In the genomic region with DNA sequence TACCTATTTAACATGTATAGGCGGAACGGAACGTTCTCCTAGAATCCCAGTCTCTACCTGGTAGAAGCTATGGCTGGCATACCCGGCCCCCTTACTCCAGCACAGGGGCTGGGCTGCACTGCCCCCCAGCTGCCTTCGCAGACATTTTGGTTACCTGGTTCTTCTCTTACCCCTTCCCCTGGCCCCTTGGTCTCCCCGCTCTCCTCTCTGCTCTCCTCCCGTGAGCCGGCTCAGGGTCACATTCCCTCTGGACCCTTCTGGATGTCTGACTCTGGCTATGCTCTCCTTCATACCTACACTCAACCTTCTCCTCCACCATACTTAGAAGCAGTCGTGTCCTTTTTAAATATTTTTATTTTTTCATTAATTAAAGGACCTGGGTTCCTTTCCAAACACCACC, we compare ENCODE assay signal across 8 mouse cellular contexts. TPM values are rescaled to one million over a fixed set of nuclear protein-coding genes. Genes with fewer than 3 reads are reported as not detected.
DNase-seq lines count a peak whose midpoint lies in the region; ATAC-seq and TF ChIP-seq lines count a peak whose summit lies in the region.

No protein-coding gene starts in this region.

- no peaks in the 10 kb centered on the region for H3K27me3 ChIP-seq in embryonic facial prominence, embryonic 13.5 days
- no peaks in the 10 kb centered on the region for H3K27me3 ChIP-seq in kidney, adult 2 months (replicated peaks; ENCODE audit: control insufficient read depth, insufficient read depth, low read length)
- no peaks in the 10 kb centered on the region for H3K27me3 ChIP-seq in limb, embryonic 13.5 days
- H3K27me3 ChIP-seq in midbrain, embryonic 11.5 days (ENCODE audit: control insufficient read depth, insufficient read depth, low read length): no peaks in the 10 kb centered on the region

- peak overlapping the region; percentile 64 for H3K9ac ChIP-seq in embryonic facial prominence, embryonic 13.5 days
- H3K9ac ChIP-seq in limb, embryonic 13.5 days: peak overlapping the region; percentile 67
- H3K9ac ChIP-seq in midbrain, embryonic 11.5 days (ENCODE audit: low read length): peak overlapping the region; percentile 71

- H3K27ac ChIP-seq in embryonic facial prominence, embryonic 13.5 days: peak overlapping the region; percentile 48
- H3K27ac ChIP-seq in kidney, adult 2 months (ENCODE audit: insufficient read depth, low read depth, low read length): peak overlapping the region; percentile 68
- peak overlapping the region; percentile 67 for H3K27ac ChIP-seq in limb, embryonic 13.5 days
- no peak overlapping the region for H3K27ac ChIP-seq in midbrain, embryonic 11.5 days (ENCODE audit: low read depth, low read length)

- TF ChIP-seq CTCF in kidney, adult 2 months (conservative IDR thresholded peaks at IDR 0.05; ENCODE audit: insufficient read depth, insufficient read length, low read depth, low read length): 0 out of 2 replicates have a peak, but pooled peaks have one; percentile 21

- peak overlapping the region; percentile 95 for H3K4me3 ChIP-seq in embryonic facial prominence, embryonic 13.5 days
- peak overlapping the region; percentile 59 for H3K4me3 ChIP-seq in kidney, adult 2 months (ENCODE audit: insufficient read depth, low read depth, low read length)
- peak overlapping the region; percentile 93 for H3K4me3 ChIP-seq in limb, embryonic 13.5 days
- H3K4me3 ChIP-seq in midbrain, embryonic 11.5 days (ENCODE audit: low read depth, low read length): peak overlapping the region; percentile 85

- no peak for TF ChIP-seq POLR2A in kidney, adult 2 months (IDR thresholded peaks at IDR 0.05; ENCODE audit: low read depth, low read length)

- peak; percentile 50 for DNase-seq in layer of hippocampus, adult 11-12 months (ENCODE audit: low spot score)
- no peak for DNase-seq in layer of hippocampus, adult 9-10 months (ENCODE audit: low spot score)
- peak; percentile 24 for DNase-seq in heart, adult 8-10 months (ENCODE audit: low spot score)
- DNase-seq in kidney, adult 2 months: peak; percentile 42
- DNase-seq in midbrain, embryonic 11.5 days (ENCODE audit: low spot score, missing footprints): peak; percentile 91
- DNase-seq in spleen, postnatal 10 days (ENCODE audit: low spot score in 2 of 2): peak; percentile 51 to 54

- ATAC-seq in embryonic facial prominence, embryonic 13.5 days (ENCODE audit: insufficient number of reproducible peaks, insufficient read depth, low FRiP score, low TSS enrichment, low read depth): peak; percentile 53
- ATAC-seq in limb, embryonic 13.5 days (ENCODE audit: low FRiP score, low read depth): peak; percentile 48
- peak; percentile 65 for ATAC-seq in midbrain, embryonic 11.5 days (ENCODE audit: low FRiP score)

- H3K4me2 ChIP-seq in embryonic facial prominence, embryonic 13.5 days: peak overlapping the region; percentile 79
- peak overlapping the region; percentile 84 for H3K4me2 ChIP-seq in limb, embryonic 13.5 days (replicated peaks)
- H3K4me2 ChIP-seq in midbrain, embryonic 11.5 days: peak overlapping the region; percentile 77

- peaks cover 22% of the 10 kb centered on the region for H3K4me1 ChIP-seq in embryonic facial prominence, embryonic 13.5 days
- H3K4me1 ChIP-seq in kidney, adult 2 months (ENCODE audit: control insufficient read depth, insufficient read depth, low read length): no peaks in the 10 kb centered on the region
- H3K4me1 ChIP-seq in limb, embryonic 13.5 days: peaks cover 22% of the 10 kb centered on the region
- peaks cover 18% of the 10 kb centered on the region for H3K4me1 ChIP-seq in midbrain, embryonic 11.5 days (ENCODE audit: control insufficient read depth, insufficient read depth, low read length)

- WGBS in embryonic facial prominence, embryonic 13.5 days: 1% methylated on average over 9 of the region's 9 CpGs
- WGBS in kidney, adult 2 months: 3% methylated on average over 9 of the region's 9 CpGs
- WGBS in limb, embryonic 13.5 days: under 1% methylated on average over 9 of the region's 9 CpGs
- 5% methylated on average over 9 of the region's 9 CpGs for WGBS in midbrain, embryonic 11.5 days

- H3K9me3 ChIP-seq in embryonic facial prominence, embryonic 13.5 days: no peaks in the 10 kb centered on the region
- 0 out of 2 replicates have a peak, but pooled peaks cover 4% of the 10 kb centered on the region for H3K9me3 ChIP-seq in limb, embryonic 13.5 days
- no peaks in the 10 kb centered on the region for H3K9me3 ChIP-seq in midbrain, embryonic 11.5 days (ENCODE audit: control insufficient read depth, low read length)

- peaks cover 23% of the 10 kb centered on the region; the same call in 1 of the 2 replicates for H3K36me3 ChIP-seq in embryonic facial prominence, embryonic 13.5 days
- no peaks in the 10 kb centered on the region for H3K36me3 ChIP-seq in kidney, adult 2 months (ENCODE audit: control insufficient read depth, insufficient read depth, low read length)
- peaks cover 19% of the 10 kb centered on the region for H3K36me3 ChIP-seq in limb, embryonic 13.5 days
- no peaks in the 10 kb centered on the region for H3K36me3 ChIP-seq in midbrain, embryonic 11.5 days (ENCODE audit: control insufficient read depth, insufficient read depth, low read length)

RNA-seq across cellular contexts. Expression of a gene that starts 0.5 kb away (rescaled TPM):
- polyA plus RNA-seq in embryonic facial prominence, embryonic 13.5 days (2015; fragmentation: Nextera tagmentation; extraction: Ambion mirVana): 17.6 and 18.0 TPM in 2 replicates
- 100 to 1,000 TPM; 109 to 172 (median 146) TPM for total RNA-seq in heart, adult 8-10 months (2022)
- polyA plus RNA-seq in kidney, adult 2 months (2012; rRNA removed): 7.0 and 7.6 TPM in 2 replicates
- 12.1 and 12.4 TPM in 2 replicates for polyA plus RNA-seq in limb, embryonic 13.5 days (2015; fragmentation: Nextera tagmentation; extraction: Ambion mirVana)
- polyA plus RNA-seq in midbrain, embryonic 11.5 days (2014; fragmentation: Nextera tagmentation; extraction: Ambion mirVana): 22.6 and 22.9 TPM in 2 replicates

RNA-seq across cellular contexts. Expression of a gene that starts 0.6 kb away (rescaled TPM):
- 112 and 120 TPM in 2 replicates for polyA plus RNA-seq in embryonic facial prominence, embryonic 13.5 days (2015; fragmentation: Nextera tagmentation; extraction: Ambion mirVana)
- 10 to 100 TPM; 77.4 to 98.8 (median 91.4) TPM for total RNA-seq in heart, adult 8-10 months (2022)
- 24.0 and 28.1 TPM in 2 replicates for polyA plus RNA-seq in kidney, adult 2 months (2012; rRNA removed)
- polyA plus RNA-seq in limb, embryonic 13.5 days (2015; fragmentation: Nextera tagmentation; extraction: Ambion mirVana): 116 and 120 TPM in 2 replicates
- polyA plus RNA-seq in midbrain, embryonic 11.5 days (2014; fragmentation: Nextera tagmentation; extraction: Ambion mirVana): 99.2 and 118 TPM in 2 replicates
